Mouse (Mus musculus): ENCODE data around the gene Zfp14.

The Zfp14 gene

GRCm38 (mm10) chr7:30050882-30051548 lies at the start of gene Zfp14:
TSS of gene Zfp14 (minus strand) at chr7:30051380.
- peak; percentile 79 to 85 for DNase-seq (ENCODE audit: low spot score in 2 of 2)

DNA sequence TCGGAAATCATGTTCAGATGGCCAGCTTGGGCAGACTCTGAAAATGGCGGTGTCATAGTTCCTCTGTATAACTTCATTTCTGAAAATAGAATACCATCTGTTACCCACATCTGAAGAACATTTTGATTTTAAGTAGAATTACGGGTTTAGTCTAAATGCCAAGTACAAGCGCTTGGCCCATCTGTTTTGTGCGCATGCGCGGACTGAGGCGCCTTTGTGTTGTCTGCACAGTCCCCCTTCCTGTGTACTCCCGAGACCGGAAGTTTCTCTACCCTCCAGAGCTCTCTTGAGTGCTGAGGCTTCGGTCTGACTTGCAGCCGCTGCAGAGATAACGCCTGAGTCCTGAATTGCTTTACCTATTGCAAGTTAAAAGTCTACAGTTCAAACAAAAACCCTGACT lies 48.1 kb upstream of the Zfp14 start:
- DNase-seq (ENCODE audit: low spot score in 2 of 2) = peak; percentile 66 to 71

GRCm38 (mm10) chr7:30095551-30096125 lies 44.5 kb upstream of the Zfp14 start:
- DNase-seq (ENCODE audit: low spot score in 2 of 2) = no peak

DNA sequence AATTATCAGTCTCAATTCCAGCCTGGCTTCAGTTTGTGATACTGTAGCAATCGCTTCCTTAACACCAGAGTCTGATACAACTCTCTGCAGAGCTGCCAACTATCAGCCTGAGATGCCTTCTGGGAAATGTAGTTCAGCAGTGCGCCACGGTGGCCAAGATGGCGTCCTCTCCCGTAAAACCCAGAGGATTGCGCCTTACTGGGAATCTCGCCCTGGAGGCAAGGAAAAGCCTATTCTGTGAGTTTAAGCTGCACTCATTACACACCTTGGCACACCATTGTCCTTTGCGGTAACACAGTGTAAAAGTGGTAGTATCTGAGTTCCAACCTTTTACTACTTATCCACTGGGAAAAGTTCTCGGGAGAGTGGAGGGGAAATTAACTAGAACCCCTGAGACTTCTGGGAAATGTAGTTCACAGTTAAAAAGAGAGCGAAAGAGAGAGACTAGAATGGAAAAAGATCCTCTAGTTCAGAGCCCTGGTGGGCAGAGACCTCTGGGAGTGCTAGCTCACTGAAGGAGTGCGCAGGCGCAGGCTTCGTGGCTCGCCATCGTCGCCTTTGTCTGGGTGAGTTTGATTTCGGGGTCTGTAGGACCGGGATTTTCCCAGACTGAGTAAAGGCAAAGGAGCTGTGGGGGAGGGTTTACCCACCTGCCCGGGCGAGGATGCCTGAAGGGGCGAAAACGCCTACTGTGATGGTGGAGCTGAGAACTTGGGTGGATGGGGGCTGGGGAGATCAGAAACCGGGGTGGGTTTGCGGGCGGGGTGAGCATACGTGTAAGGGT lies 43.7 kb upstream of the Zfp14 start, which contains the start of gene Zfp260:
Zfp260 (plus strand) TSS at position 132 of the 784 bp plus-strand sequence.
- DNase-seq (ENCODE audit: low spot score in 2 of 2) = peak; percentile 87 to 91

DNA sequence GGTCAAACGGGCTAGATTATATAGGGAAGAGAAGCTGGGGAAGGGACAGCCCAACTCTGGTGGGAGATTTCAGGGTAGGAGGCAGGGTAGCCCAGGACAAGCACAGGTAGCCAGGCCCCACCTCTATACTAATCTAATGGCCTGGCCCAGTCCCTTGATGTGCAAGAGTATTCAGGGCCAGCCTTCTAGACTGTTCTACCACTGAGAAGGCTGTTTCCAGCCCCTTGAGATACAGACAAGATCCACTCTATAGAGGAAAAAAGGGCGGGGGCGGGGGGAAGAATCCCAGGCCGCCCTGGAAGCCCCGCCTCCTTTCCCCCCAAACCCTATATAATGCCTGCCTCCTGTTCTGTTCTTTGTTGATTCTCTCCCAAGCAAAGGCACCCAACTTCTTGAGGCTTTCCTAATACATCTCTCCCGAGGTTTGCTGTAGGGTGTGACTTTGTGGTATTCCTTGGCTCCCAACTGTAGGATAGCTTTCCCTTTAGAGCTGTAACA lies 42.8 kb upstream of the Zfp14 start:
- no peak for DNase-seq (ENCODE audit: low spot score in 2 of 2)

- no peak for DNase-seq (ENCODE audit: low spot score in 2 of 2)
Observed at GRCm38 (mm10) chr7:30092666-30093065, 41.5 kb upstream of the Zfp14 start.

- no peak for DNase-seq (ENCODE audit: low spot score in 2 of 2)
Observed at GRCm38 (mm10) chr7:30090970-30091585, 39.9 kb upstream of the Zfp14 start.

DNA sequence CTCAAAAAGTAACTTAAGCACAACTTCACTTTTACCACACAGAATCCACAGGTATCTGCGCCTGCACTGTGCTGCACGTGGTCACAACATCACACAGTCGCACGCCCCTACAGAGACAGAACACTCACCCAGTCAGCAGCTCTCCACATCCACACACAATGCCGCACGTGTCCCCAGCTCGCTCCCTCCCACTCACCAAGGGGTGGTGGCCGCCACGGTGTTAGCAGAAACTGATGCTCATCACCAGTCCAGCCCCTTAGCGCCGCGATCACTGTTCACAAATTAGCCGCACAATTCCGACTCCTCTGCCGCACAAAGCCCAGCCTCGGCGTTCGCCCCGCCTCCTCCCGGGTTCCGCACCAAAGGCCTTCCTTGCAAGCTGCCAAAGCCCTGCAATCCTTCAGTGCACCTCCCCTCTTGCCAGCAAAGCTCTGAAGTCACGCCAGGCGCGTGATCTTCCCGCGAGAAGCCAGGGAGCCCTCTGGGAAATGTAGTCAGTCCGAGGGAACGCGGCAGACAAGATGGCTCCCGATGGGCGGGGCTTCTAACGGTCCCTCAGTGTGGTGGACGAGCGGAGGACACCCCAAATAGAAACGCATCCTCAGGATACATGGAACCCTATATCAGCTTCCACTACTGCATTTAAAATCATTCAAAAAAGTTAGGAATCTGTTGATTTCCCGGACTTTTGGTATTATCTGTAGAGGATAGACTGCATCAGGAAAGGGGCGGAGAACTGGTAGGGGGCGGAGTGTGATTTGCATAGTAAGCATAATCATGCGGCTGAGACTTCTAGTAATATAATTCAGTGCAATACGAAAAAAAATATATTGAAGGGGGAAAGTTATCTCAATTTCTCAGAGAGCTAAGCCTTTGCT lies 39.2 kb upstream of the Zfp14 start, which contains the start of the genes Gm26920 and Zfp566:
Gm26920 (minus strand) TSS at position 319 of the 878 bp plus-strand sequence.
Zfp566 (minus strand) TSS at position 436 of the 878 bp plus-strand sequence.
- DNase-seq (ENCODE audit: low spot score in 2 of 2) = peak; percentile 89 to 95

GRCm38 (mm10) chr7:30089405-30089804 lies 38.2 kb upstream of the Zfp14 start:
- DNase-seq (ENCODE audit: low spot score in 2 of 2) = peak in 1 of 2 experiments; percentile 11

- no peak for DNase-seq (ENCODE audit: low spot score in 2 of 2)
Observed at GRCm38 (mm10) chr7:30086524-30086923, 35.3 kb upstream of the Zfp14 start.

- peak; percentile 85 to 87 for DNase-seq (ENCODE audit: low spot score in 2 of 2)
Observed at GRCm38 (mm10) chr7:30072146-30073028, 21.2 kb upstream of the Zfp14 start, which contains the start of gene Zfp82. TSS of gene Zfp82 (minus strand) at chr7:30072900.

DNA sequence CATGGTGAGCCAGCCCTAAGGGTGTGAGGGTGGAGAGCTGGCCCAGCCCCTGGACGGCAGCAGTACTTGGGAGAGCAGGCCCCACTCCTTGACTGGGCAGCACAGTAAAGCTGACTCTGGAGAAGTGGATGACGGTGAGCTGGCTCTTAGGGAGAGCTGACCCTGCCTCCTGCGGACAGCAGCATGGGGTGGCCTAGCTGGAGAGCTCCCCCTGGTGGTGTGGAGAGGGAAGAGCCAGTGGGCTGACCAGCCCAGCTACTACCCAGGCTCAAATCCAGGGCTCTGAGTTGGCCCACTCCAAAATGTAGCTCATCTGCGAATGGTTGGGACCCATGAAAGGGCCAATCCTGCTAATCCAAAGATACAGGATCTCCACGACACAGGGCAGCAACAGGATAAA lies 13.4 kb upstream of the Zfp14 start:
- DNase-seq (ENCODE audit: low spot score in 2 of 2) = no peak

DNA sequence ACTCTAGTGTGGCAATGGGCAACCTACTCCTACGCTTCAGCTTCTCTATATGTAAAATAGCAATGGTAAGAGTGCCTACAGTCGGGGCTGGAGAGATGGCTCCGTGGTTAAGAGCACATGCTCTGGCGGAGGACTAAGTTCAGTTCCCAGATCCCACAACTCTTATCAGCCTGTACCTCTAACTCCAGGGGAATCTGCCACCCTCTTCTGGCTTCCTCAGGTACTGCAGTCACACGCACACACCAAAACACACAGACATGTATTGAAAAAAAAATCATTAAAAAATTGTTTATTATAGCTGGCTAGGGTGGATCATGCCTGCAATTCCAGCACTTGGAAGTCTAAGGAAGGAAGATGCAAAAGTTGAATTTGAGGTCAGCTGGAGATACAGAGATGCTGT lies 11.3 kb upstream of the Zfp14 start:
- DNase-seq (ENCODE audit: low spot score in 2 of 2) = peak in 1 of 2 experiments; percentile 20

DNA sequence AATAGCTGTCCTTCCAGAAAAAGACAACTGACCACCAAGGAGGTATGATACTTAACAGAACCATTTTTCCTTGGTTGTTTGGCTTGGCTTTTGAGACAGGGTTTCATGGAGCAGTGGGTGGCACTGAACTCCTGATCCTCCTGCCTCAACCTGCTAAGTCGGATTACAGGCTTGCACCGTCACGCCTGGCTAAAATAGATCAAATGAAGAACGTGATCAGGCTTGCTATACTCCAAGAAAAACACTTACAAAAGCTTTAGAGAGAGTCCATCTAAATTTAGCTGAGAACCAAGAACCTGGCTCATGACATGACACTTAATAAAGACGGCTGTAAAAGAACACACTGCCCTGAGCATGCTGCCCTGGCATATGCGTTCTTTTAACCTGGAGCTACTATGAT lies 9.2 kb upstream of the Zfp14 start:
- no peak for DNase-seq (ENCODE audit: low spot score in 2 of 2)

DNA sequence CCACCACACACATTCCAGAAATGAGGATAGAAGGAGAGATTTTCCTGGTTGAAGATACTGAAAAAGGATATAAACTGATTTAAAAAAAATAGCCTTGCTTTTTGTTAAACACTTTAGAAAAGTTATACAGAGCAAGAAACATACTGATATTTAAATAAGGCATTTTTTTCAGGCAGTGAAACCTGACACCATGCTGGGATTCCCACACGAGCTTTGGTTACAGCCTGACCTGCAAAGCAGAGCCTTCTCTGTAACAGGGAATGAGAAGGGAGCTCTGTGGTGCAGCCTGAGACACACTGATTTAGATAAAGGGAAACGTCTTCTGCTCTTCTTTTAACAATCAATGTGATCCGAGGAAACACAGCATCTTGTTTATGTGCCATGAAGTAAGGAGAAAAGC lies 2.4 kb upstream of the Zfp14 start:
- no peak for DNase-seq (ENCODE audit: low spot score in 2 of 2)

- no peak for DNase-seq (ENCODE audit: low spot score in 2 of 2)
Observed at GRCm38 (mm10) chr7:30048126-30048525, 3.1 kb downstream of the Zfp14 start.

- DNase-seq (ENCODE audit: low spot score in 2 of 2) = no peak
Observed at GRCm38 (mm10) chr7:30044354-30044753, 6.8 kb downstream of the Zfp14 start.

DNA sequence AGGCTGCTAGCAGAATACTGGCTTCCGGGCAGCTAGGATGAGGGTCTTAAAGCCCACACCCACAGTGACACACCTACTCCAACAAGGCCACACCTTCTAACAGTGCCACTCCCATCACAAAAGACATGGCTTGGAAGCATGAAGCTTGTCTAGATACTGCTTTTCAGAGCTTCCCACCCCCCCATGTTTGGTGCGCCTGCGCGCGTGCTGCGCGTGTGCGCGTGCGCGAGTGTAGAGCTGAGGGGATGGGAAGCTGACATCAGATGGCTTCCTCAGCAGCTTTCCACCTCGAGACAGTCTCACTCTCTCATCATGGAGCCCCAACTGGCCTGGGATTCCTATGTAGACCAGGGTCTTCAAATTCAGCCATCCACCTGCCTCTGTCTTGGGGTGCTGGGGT lies 16.8 kb downstream of the Zfp14 start:
- no peak for DNase-seq (ENCODE audit: low spot score in 2 of 2)

DNA sequence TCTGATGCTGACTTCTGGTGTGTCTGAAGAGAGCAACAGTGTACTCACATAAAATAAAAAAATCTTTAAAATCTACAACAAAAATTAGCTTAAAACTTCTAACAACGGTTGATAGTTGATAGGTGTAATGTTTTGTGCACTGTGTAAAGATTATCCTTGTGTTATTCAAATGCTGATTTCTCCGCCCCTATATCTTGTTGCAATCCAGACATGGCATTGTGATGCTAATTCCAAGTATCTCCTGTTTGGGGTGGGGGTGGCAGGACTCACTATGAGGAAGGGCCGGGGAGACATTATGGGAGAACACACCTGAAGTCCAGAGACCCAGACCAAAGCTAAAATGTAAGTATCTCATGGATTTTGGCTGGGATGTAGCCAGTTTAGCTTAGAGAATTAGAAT lies 19.8 kb downstream of the Zfp14 start:
- no peak for DNase-seq (ENCODE audit: low spot score in 2 of 2)

- no peak for DNase-seq (ENCODE audit: low spot score in 2 of 2)
Observed at GRCm38 (mm10) chr7:30030677-30031076, 20.5 kb downstream of the Zfp14 start.
